Mouse (Mus musculus) intestine, embryonic 16.5 days (tissue): ENCODE data around the gene Pot1a. TPM values are rescaled to one million over a fixed set of nuclear protein-coding genes. Genes with fewer than 3 reads are reported as not detected.
A peak's percentile ranks its signal among the peaks of the same experiment; 100 is the strongest.

ENCODE experiments used
- ATAC-seq: fragments of 200-750 bp; cut with Nextera tagmentation; 2 replicates; pipeline ENCODE4 v1.8.0; 2017; ENCODE audit warnings: moderate TSS enrichment, moderate library complexity
- H3K27ac ChIP-seq: fragments of 300-500 bp; sonication (generic); 2 replicates; pipeline ENCODE4 v1.5.1; 2014; ENCODE audit warnings: mild to moderate bottlenecking, low read length
- H3K27me3 ChIP-seq: fragments of 300-500 bp; sonication (generic); replicated peaks from 2 replicates; pipeline ENCODE4 v1.6.1; 2014; ENCODE audit warnings: low read length, control low read depth, mixed read lengths; ENCODE audit not compliant: control insufficient read depth, insufficient read depth
- H3K36me3 ChIP-seq: fragments of 300-500 bp; sonication (generic); 2 replicates; pipeline ENCODE4 v1.6.1; 2014; ENCODE audit warnings: low read length, control low read depth; ENCODE audit not compliant: control insufficient read depth, insufficient read depth
- H3K4me1 ChIP-seq: fragments of 300-500 bp; sonication (generic); 2 replicates; pipeline ENCODE4 v1.6.1; 2014; ENCODE audit warnings: low read length, control low read depth, mixed read lengths; ENCODE audit not compliant: control insufficient read depth, insufficient read depth
- H3K4me2 ChIP-seq: fragments of 300-500 bp; sonication (generic); 2 replicates; pipeline ENCODE4 v1.6.1; 2014; ENCODE audit warnings: low read depth, low read length, control low read depth
- H3K4me3 ChIP-seq: fragments of 300-500 bp; sonication (generic); 2 replicates; pipeline ENCODE4 v1.5.1; 2014; ENCODE audit warnings: mild to moderate bottlenecking, low read length
- H3K9ac ChIP-seq: fragments of 300-500 bp; sonication (generic); 2 replicates; pipeline ENCODE4 v1.6.1; 2014; ENCODE audit warnings: low read depth, low read length
- H3K9me3 ChIP-seq: fragments of 300-500 bp; sonication (generic); 2 replicates; pipeline ENCODE4 v1.6.1; 2016; ENCODE audit warnings: low read length, control low read depth; ENCODE audit not compliant: control insufficient read depth
- WGBS: fragments of 180-500 bp; shearing (Covaris S2); extraction: QIAGEN DNeasy Blood & Tissue Kit; methylation state at CpG from one replicate; pipeline ENCODE4 v1.1.7; 2014; 5-methylcytosine and 5-hydroxymethylcytosine counted together
- polyA plus RNA-seq: library from polyadenylated mRNA; unstranded; fragments of >200 nt; fragmentation: Nextera tagmentation; extraction: Ambion mirVana; gene quantifications from 2 replicates; pipeline ENCODE4 v1.2.1, GENCODE M21; 2015

The Pot1a gene
- 20.8 and 22.0 TPM in 2 replicates for polyA plus RNA-seq

DNA sequence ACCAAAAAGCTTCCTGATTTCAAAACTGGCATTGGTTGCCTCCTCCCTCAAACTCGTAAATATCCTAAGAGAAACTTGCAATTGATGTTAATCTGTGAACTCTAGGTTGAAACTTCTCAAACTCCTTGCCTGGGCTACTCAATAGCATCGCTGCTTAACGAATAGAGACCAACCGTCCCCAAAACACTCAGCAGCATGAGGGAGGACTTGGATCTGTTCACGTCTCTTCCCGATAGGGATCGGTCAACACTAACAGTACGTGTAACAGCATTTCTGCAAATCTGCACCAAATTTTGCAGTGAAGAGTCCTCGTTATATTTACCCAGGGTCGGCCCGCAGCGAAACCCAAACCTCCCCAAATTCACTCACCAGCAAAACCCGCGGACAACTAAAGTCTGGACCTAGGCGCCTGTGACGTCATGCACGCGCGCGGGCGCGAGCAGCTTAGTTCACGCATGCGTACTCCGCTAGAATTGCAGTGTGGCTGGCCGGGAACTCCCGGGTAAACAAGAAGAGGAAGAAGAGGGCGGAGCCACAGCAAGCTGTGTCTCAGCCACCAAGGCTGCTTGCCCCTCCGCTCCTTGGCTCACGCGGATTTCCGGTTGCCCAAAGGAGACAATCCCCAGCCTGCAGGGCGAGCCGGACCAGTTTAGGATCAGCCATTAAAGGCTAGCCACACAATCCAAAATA is at the start of gene Pot1a:
Gene Pot1a (minus strand): TSS at position 441 of the 690 bp plus-strand sequence.
- Histone ChIP-seq H3K9me3 (no peaks in the 10 kb centered on the region), H3K4me1 (no peaks in the 10 kb centered on the region; the same call in 1 of the 2 replicates), H3K4me3 (peak within 1 kb of the TSS; percentile 61), H3K27me3 (no peaks in the 10 kb centered on the region), H3K27ac (peak within 1 kb of the TSS; percentile 61), H3K4me2 (peak within 1 kb of the TSS; percentile 65), H3K9ac (peak within 1 kb of the TSS; percentile 72), H3K36me3 (no peaks in the 10 kb centered on the region)
- peak; percentile 100 for ATAC-seq
- under 1% methylated on average over 34 of the region's 34 CpGs for WGBS

DNA sequence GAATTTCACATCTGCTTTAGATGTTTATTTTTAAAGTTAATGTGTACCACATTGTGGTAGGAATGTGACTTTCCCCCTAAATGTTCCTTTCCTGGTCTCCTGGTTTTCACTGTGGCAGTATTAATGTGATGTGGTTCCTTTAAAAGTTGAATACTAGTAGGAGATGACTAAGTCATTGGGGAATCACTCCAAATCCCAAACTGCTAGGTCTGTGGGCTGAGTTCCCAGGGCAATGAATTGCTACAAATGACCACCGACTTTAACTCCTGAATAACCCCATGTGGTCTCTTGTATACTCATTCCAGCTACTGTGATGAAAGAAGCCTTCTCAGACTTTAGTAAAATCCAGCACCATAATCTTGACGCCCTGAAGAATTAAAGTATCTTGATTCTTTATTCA is 27.2 kb upstream of the Pot1a start:
- no peaks in the 10 kb centered on the region for H3K9me3 ChIP-seq
- H3K36me3 ChIP-seq = no peaks in the 10 kb centered on the region
- ATAC-seq = no peak
- no peak overlapping the region for H3K4me3 ChIP-seq
- no peaks in the 10 kb centered on the region for H3K4me1 ChIP-seq
- no peaks in the 10 kb centered on the region for H3K27me3 ChIP-seq
- no peak overlapping the region for H3K9ac ChIP-seq
- WGBS = 54% methylated on average over 2 of the region's 2 CpGs
- H3K4me2 ChIP-seq = no peak overlapping the region
- no peak overlapping the region for H3K27ac ChIP-seq

DNA sequence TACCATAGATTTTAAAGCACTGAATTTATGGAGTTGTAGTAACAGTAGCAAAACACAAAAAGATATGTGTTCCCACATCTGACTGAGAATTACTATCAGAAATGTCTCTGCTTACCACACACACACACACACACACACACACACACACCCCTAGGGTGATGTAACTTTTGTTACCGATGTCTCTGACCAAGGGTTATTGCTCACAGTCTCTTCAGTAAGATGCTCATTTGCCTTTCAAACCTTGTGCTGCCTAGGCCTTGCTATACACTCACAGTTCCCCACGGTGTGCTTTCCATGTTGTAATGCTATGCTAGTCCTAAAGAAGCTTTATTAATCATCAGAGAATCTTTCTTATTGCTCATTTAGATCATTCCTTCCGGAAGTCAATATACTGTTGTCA is 3.0 kb downstream of the Pot1a start:
- no peaks in the 10 kb centered on the region for H3K27me3 ChIP-seq
- H3K4me3 ChIP-seq = no peak overlapping the region
- H3K9ac ChIP-seq = no peak overlapping the region
- no peak for ATAC-seq
- H3K9me3 ChIP-seq = no peaks in the 10 kb centered on the region
- no peaks in the 10 kb centered on the region for H3K36me3 ChIP-seq
- 98% methylated on average over 3 of the region's 3 CpGs for WGBS
- no peaks in the 10 kb centered on the region; the same call in 1 of the 2 replicates for H3K4me1 ChIP-seq
- no peak overlapping the region for H3K4me2 ChIP-seq
- H3K27ac ChIP-seq = no peak overlapping the region

DNA sequence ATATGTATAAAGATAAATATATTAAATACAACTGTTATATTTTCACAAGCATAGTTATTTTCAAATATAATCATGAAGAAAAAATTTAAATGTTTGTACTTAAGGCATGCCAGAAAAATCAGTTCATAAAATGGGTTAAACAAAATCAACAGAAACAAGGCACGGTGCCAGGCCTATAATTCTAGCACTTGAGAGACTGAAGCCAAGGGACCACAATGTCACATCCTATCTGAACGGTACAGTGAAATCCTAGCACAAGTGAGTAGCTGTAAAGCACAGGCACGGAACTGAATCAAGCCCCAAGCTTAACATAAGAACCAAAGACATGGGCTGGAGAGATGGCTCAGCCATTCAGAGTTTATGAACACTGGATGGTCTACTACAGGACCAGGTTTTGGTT is 6.8 kb downstream of the Pot1a start:
- Histone ChIP-seq H3K9ac (no peak overlapping the region), H3K4me1 (no peaks in the 10 kb centered on the region; the same call in 1 of the 2 replicates), H3K4me3 (no peak overlapping the region), H3K4me2 (no peak overlapping the region), H3K36me3 (no peaks in the 10 kb centered on the region), H3K27me3 (no peaks in the 10 kb centered on the region), H3K9me3 (no peaks in the 10 kb centered on the region), H3K27ac (no peak overlapping the region)
- no peak for ATAC-seq
- WGBS = 56% methylated on average over 3 of the region's 3 CpGs

DNA sequence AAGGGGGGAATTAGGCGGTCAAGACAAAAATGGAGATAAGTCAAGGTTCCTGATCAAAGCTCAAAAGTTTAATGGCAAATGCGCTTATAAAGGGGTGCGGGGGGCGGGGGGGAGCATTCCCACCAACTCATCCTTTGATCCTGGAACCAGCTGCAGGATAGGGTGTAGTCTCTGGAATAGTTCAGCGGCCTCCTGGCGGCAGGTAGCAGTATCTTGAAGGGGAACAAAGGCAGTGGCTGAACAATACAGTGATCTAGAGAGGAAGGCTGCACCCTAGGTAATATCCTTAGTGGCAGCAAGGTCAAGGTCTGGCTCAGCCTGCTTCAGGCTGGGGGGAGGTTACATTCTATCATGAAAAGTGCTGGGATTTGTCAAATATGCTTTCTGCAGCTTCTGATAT is 7.8 kb downstream of the Pot1a start:
- H3K4me1 ChIP-seq = no peaks in the 10 kb centered on the region
- H3K4me3 ChIP-seq = no peak overlapping the region
- ATAC-seq = no peak
- no peaks in the 10 kb centered on the region for H3K27me3 ChIP-seq
- H3K36me3 ChIP-seq = no peaks in the 10 kb centered on the region
- H3K4me2 ChIP-seq = no peak overlapping the region
- 88% methylated on average over 6 of the region's 6 CpGs for WGBS
- no peak overlapping the region for H3K9ac ChIP-seq
- no peak overlapping the region for H3K27ac ChIP-seq
- H3K9me3 ChIP-seq = no peaks in the 10 kb centered on the region

DNA sequence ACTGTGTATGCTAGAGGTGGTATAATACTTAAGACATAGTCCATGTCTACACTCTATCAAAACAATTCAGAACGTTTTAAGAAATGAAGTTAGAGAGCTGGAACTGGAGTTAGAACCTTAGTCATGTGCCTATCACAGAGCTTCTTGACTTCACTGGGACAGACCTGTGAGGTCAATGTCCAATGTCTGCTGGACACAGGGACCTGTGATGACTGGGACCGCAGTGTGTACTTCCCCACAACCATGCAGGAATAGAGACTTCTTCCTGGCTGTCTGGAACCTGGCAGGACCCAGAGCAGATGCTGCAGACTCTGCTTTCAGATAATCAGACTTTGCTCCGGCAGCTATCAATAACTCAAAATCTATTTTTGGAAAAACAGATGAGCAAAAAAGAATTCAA is 40.8 kb downstream of the Pot1a start:
- no peak for ATAC-seq
- H3K27me3 ChIP-seq = no peaks in the 10 kb centered on the region
- WGBS = 80% methylated on average over 3 of the region's 3 CpGs
- H3K4me3 ChIP-seq = no peak overlapping the region
- H3K9me3 ChIP-seq = no peaks in the 10 kb centered on the region
- no peaks in the 10 kb centered on the region for H3K4me1 ChIP-seq
- no peak overlapping the region for H3K4me2 ChIP-seq
- no peak overlapping the region for H3K9ac ChIP-seq
- H3K36me3 ChIP-seq = no peaks in the 10 kb centered on the region; the same call in 1 of the 2 replicates
- H3K27ac ChIP-seq = no peak overlapping the region

DNA sequence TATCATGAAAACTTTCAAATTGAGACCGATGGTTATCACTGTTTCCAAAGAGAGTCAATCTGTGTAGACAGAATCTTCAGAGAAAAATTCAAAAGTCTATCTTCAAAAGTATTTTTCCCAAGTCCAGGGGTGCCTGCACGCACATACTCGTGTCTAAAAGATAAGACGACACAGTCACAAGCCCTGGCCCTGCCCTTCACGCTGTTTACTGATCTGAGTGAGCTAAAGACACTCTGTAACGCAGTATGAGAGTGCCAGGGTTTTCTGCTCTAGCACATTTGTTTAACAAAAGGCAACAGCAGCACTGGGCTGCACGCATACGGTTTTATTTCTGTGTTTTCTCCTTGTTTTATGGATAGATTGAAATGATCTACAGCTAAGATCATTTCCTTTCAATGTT is 41.5 kb downstream of the Pot1a start:
- Histone ChIP-seq H3K9me3 (no peaks in the 10 kb centered on the region), H3K4me3 (no peak overlapping the region), H3K36me3 (peaks cover 1% of the 10 kb centered on the region; the same call in 1 of the 2 replicates), H3K4me1 (no peaks in the 10 kb centered on the region), H3K9ac (no peak overlapping the region), H3K27me3 (no peaks in the 10 kb centered on the region), H3K4me2 (no peak overlapping the region), H3K27ac (no peak overlapping the region)
- 75% methylated on average over 8 of the region's 8 CpGs for WGBS
- ATAC-seq = no peak

DNA sequence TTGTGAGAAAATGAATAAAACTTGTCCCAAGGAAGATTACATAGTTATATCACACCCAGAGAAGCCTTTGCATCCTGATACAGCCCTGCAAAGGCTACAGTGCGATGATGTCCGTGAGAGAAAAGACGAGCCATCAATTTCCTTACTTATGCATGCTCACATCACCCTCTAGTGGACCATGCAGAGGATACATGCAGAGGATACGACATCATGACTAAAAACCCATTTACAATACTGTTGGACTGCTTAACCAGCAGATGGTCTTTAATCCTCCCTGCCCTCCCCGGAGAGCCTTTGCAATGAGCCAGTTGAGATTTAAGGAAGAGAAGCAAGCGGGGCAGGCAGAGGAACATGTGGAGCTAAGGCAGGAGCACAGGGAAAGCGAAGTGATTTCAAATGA is 42.0 kb downstream of the Pot1a start:
- Histone ChIP-seq H3K9me3 (no peaks in the 10 kb centered on the region), H3K27me3 (no peaks in the 10 kb centered on the region), H3K4me2 (no peak overlapping the region), H3K27ac (no peak overlapping the region), H3K36me3 (peaks cover 4% of the 10 kb centered on the region; the same call in 1 of the 2 replicates), H3K9ac (no peak overlapping the region), H3K4me3 (no peak overlapping the region), H3K4me1 (no peaks in the 10 kb centered on the region)
- ATAC-seq = peak; percentile 48; the same call in 1 of the 2 replicates
- WGBS = 58% methylated on average over 7 of the region's 7 CpGs

DNA sequence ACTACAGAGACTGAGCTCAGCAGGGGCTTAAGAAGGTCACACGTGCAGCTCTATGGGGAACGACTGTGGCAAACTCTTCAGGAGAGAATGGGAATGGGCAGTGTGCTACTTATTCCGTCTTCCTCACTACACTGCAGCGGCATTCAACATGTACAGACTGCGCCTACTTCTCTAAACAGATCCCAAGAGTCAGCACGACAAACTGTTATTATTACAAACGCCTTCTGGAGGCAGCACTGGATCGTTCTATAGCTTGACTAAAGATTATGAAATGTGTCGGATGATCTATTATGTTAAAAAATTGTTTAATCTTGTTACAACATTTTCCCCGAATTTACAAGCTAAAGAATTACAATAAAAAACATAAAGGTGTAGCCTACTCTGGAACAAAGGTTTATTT is 42.8 kb downstream of the Pot1a start:
- peaks cover 7% of the 10 kb centered on the region; the same call in 1 of the 2 replicates for H3K36me3 ChIP-seq
- no peak overlapping the region for H3K27ac ChIP-seq
- no peak overlapping the region for H3K9ac ChIP-seq
- H3K4me2 ChIP-seq = no peak overlapping the region
- no peaks in the 10 kb centered on the region for H3K9me3 ChIP-seq
- no peaks in the 10 kb centered on the region for H3K4me1 ChIP-seq
- ATAC-seq = no peak
- H3K4me3 ChIP-seq = no peak overlapping the region
- H3K27me3 ChIP-seq = no peaks in the 10 kb centered on the region
- WGBS = 81% methylated on average over 10 of the region's 10 CpGs

DNA sequence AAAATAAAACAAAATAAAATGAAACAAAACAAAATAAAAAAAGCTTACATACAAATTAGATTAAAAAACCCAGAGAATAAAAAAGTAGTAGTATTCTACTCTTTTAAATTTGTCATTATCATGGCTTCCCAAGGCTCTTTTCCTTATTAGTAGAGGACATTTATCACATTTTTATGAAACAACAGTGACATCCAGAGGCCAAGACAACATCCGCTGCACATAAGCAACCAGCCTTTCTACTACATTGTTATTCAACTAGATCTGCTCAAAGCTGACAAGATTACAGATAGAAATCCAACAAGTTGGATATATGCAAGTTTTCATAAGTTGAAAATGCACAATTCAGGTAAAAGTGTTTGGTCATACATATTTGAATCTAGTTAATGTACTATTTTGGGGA is 56.4 kb downstream of the Pot1a start:
- no peak overlapping the region for H3K9ac ChIP-seq
- H3K27ac ChIP-seq = no peak overlapping the region
- no peak overlapping the region for H3K4me2 ChIP-seq
- ATAC-seq = no peak
- H3K9me3 ChIP-seq = no peaks in the 10 kb centered on the region
- H3K4me3 ChIP-seq = no peak overlapping the region
- peaks cover 3% of the 10 kb centered on the region for H3K36me3 ChIP-seq
- no peaks in the 10 kb centered on the region for H3K4me1 ChIP-seq
- WGBS = 75% methylated on average over 1 of the region's 1 CpGs
- no peaks in the 10 kb centered on the region for H3K27me3 ChIP-seq
